Mouse (Mus musculus) spleen, postnatal 14 days (tissue): Measurements from ENCODE around the gene Itga8.

Experiments used
- DNase-seq, 2 experiments: peaks; one replicate each; pipeline ENCODE4 v3.0.0; 2021 to 2022; ENCODE audit warnings: low spot score in 2 of 2

Gene Itga8

DNA sequence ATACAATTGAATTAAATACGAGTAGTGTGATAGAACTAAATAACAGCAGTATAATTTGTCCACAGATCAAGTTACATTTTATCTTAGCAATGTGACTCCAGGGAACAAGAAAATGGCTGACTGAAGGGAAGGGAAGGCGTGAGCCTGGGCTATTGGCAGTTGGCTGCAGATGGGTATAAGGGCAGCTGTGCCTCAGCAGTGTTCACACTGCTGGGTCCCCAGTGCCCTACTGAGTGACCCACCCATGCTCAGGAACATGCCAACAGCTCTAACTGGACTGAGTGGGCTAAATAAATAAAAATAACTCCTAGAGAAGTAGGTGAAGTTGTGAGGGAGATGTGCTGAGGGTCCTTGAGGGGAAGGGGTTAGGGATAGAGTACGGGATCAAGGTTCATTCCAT lies 103.5 kb downstream of the Itga8 start:
- no peak for DNase-seq

DNA sequence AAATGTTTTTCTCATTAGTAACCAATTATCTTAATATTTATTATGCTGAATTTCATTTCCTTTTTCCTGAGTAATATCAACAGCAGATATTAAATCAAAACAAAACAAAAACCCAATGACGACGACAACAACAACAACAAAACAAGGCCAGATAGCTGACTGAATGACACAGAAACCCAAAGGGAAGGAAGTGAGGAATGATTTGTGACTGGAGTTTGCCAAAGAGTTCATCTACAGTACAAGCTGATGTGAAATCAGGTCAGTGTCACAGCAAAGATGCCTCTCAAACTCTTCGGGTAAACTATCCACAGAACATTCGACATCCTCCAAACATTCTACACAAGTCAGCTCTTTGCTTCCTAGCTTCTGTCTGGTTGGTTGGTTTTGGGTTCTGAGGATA lies 104.0 kb downstream of the Itga8 start:
- no peak for DNase-seq

DNA sequence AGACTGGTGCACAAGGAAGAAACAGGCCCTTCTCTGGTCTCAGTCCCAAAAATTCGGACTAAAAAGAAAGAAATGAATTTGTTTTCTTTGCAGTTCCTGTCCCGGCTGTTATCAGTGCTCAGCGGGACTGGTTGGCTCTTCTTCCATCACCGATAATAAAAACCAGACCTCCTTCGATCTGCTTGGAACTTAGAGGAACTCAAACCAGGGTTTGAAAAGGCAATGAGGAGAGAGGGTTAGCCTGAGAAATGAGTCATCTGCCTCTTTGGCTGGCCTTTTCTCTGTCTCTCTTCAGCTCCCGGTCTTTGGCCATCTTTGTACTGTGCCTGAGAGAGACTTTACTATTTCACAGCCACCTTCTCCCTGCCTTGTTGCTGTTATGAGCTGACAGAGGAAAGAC lies 112.7 kb downstream of the Itga8 start:
- no peak for DNase-seq

DNA sequence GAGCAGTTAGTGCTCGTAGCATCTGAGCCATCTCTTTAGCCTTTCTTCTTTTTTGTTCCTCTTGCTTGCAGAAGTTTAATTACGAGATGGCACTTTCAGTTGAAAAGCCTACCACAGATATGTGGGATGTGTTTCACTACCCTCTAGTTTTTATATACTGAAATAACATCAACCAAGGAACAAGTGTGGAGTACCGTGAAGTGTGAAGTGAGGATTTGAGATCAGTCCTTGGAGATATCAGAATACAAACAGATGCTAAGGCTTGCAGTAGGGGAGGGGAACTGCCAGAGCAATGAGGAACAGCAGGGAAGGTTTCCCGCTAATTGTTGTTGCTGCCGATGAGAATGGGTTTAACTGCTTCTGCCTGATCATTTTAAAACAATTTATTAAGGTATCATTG lies 114.1 kb downstream of the Itga8 start:
- no peak for DNase-seq

DNA sequence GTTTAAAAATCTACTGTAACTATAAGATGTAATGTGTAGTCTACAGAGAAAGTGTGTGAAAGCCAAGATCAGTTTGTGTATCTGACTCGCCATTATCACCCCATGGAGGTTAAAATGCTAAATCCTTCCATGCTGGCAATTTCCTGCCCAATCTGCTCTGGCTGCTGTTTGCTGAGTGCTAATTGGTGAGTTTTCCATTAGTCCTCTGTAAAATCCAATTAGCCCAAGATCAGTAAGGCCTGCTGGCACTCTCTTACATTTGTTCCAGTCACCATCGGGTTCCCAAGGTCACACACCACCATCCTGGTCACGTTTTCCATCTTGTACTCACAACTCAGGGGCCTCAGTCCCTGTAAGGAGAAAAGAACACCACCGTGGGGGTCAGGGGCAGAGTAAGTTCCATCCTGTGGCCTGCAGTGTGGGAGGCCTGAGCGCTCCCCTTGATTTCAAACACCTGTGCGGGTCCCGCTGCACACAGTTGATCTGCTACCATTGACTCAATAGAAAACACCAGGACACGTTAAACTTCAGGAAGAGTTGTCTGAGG lies 119.2 kb downstream of the Itga8 start:
- DNase-seq, result no peak

DNA sequence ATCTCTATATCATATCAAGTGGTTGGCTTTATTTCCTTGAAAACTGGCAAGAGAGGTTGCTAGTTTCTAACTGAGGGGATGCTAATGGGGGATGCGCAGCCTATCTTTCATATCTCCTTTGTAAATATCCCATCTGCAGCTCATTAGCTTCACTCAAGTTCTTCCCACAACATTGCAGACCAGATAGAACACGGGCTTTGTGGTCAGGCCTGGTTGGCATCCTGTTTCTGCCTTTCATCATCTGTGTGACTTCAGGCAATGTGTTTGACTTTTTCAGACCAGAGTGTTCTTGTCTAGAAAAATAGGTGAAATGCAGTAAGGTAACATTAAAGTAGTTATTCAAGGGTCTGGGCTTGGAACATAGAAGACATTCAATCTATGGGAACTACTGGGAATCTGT lies 121.1 kb downstream of the Itga8 start:
- no peak for DNase-seq

DNA sequence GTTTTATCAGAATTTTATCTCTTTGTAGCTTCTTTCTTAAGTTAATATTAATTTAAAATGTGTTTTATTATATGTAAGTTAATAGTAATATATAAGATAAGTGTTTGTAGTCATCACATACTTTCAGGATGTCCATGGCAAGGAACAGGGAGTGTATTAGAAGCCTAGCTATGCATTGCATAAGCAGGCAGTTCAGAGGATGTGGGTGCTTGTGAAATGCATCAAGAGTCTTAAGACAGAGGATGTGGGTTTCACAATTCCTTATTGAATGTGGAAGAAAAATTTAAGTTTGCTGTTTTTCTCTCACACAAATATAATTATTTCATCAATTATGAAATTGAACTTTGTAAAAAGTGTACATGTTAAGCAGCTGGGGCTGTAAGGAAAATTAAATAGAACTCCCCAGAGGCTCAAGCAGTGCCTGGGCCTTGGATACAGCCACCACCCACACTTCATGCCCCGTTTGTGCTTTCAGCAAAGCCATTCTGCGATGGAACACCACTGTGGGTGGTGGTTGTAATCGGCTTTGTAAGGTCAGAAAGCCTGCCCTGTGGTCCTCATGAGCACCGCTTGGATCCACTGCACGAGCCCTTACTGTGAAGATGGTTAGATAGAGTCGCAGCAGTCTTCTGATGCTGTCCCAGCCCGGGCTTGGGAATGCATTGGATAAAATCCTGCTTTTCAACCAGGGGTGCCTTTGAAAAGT lies 126.8 kb downstream of the Itga8 start:
- DNase-seq, result no peak

DNA sequence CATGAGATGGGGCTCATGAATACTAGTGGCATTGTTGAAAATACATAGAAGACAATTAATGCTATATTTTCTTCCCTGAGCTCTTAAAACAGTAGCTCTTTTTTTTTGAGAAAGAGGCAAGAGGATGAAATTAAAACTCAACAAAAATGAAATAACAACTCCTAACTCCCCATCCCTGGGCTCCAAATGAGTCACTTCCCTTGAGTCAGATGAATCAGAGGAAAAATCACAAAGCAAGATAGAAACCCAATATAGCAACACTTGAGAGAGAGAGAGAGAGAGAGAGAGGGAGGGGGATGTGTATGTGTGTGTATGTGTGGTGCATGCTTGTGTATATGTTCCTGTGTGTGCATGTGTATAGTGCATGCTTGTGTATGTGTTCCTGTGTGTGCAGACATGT lies 131.5 kb downstream of the Itga8 start:
- DNase-seq, result no peak

DNA sequence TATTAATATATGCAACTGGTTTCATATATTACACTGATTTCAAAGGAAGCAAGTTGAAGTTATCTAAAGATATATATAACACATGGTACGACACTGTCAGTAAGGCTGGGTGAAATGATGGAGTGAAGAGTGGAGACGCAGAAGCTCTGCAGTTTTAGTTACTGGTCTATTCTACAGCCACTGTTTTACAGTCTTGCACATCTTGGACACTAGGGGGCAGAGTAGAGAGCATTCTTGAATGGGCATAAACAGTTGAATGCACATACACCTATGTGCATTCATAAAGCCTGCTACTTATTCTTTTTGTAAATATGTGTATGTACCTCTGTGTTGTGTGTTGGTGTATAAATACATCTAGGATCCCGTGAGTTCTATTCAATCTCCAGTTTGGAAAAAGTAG lies 141.2 kb downstream of the Itga8 start:
- peak in 1 of 2 experiments; percentile 14 for DNase-seq

DNA sequence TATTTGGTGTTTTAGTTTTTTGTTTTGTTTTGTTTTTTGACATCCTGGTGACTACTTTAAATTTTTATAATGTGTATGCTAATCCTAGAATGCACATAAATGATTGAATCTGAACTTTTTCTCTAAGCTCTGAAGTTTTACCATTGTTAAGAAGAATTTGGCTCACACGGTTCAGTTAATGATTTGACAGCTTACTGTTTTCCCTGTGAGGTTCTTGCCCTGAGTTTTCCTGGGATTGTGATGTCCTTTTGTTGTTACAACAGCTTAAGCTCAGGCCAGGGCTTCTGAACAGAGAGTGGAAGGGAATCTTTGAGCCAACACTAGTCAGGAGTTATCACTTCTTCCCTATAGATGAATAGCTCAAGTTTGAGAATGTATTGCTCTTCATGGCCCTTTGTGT lies 144.7 kb downstream of the Itga8 start:
- no peak for DNase-seq

DNA sequence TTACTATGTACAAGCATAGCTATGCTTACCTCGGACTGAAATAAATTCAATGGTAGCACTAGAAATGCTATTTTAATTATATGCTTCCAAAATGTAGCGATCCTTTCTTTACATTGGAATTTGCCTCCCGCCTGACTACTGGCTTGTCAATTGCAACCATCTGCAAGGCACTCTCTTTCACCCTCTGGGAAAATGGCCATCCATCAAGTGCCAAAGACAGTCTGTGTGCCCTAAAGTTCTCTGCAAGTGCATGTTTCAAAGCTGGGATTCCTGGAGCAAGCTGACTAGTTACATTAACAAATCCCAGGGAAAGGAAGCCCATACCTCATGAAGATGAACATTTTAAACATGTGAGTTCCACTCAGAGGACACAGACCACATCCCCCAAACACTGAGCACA lies 145.3 kb downstream of the Itga8 start:
- DNase-seq, result no peak

DNA sequence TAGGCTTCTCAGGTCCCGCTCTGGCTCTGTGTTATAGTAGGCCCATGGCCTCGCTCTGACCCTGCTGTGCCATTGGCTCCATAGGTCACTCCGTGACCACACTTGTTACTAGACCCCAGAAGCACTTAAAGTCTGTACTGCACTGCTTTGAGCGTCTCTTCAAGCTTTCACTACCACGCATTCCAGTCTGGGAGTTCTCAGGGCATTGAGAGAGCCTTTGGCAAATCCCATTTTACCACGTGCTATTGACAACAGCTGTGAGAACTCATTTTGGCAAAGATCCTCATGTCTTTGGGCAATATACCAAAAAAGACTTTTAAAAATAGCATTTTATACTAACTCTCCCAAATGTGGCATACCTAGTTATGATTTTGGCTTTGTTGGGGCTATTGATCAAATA lies 147.0 kb downstream of the Itga8 start:
- no peak for DNase-seq

DNA sequence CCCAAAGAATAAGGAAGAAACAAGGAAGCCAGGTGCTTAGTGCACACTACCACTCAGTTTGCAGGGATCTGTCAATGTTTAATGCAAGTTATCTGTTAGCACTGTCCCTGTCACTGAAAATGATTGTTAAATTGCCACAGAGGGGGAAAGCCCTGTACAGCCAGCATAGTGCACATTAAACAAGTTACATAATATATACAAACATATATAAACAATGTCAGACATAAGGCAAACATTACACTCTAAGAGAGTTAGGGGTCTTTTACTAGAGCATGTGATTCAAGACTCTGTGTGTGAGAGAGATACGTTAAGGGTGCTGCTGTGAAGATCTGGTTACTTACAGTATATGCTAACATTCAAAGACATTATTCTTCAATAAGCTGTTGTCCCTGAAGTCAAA lies 148.2 kb downstream of the Itga8 start:
- no peak for DNase-seq

DNA sequence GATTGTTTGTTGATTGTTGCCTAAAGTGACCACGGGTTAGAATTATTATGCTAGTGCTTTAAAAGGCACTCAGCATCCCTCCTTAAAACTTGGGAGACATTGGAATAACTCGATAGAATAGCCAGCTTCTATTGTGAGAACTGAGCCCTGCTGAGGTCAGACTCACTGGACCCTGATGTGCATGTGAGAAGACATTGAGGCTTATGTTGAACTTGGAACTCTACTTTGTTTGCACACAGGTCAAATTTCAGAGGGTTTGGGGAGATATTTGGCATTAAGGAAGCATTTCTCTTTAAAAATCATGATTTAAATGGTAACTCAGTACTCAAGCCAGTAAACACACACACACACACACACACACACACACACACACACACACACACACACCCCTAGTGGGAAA lies 153.8 kb downstream of the Itga8 start:
- no peak for DNase-seq

DNA sequence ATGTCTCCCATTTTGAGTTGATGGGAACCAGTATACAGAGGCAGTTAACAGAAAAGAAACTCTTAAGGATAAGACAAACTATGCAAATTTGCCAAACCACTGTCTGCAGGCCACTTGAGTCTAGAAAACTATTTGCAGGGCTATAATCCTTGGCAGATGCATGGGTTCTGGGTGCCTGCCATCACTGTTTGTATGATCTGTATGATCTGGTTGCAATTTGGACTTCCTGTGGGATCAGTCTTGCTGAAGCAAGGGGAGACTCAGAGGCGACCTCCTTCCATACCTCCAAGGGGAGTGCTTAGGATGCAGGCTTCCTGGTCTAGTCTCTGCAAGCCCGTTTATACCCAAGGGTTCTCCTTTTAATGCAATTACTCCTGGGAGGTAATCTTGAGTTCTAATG lies 155.1 kb downstream of the Itga8 start:
- no peak for DNase-seq

DNA sequence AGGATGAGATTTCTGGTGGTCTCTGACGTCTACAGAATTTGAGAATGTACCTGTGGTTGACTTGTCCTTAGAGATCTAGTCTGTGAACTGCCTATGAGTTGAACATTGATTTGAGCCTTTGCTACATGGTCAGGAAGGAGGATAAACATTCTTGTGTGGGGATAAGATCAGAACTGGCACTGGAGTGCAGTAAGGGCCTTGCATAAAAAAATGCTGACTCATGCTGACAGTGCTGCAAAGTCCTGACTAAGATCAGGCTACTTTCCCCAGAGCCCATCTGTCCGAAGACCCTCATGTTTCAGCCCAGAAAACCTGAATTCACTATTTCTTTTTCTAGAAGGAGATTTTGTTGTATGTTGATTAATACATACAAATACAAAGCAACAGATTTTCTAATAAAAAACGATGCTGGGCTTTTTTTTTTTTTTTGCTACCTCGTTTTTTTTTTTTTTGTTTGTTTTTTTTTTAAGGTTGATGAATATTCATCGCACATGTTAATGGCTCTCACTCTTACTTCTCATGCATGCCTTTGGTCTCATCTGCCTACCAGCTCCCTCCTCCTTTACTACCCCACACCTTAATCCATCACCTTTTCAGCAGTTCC lies 162.9 kb downstream of the Itga8 start:
- DNase-seq, result no peak

DNA sequence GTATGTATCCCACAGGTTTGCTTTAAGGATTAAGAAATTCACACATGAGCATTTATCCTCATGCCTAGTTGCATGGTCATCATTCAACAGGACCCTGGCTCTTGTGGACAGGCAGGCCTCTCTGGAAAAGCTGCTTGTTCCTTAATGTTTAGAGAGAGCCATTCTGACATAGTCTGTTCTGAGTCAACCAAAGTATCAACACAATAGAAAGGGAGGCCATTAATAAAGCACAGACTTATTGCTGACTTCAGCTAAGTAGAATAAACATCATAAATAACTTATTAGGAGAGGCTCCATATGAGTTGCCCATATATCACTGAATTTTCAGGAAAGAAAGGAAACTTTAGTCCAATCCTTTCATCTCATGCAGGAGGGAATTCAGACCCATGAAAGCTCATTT lies 175.1 kb downstream of the Itga8 start:
- no peak for DNase-seq

DNA sequence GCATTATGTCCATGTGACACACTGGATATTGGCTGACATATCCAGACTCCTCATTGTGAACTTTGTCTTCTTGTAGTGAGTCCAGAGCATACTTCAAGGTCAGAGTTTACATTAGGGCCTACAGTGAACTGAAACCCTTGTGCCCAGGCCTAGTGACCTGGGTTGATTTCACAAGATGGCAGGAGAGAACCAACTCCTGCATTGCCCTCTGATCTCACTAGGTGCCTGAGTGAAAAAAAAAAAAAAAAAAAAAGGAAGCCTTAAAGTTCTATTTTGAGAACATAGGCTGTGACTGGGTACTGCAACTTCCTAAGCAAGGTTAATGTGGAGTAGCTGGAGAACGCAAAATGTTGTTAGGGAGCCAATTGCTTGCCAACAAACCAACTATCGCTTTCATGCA lies 186.2 kb downstream of the Itga8 start:
- no peak for DNase-seq

DNA sequence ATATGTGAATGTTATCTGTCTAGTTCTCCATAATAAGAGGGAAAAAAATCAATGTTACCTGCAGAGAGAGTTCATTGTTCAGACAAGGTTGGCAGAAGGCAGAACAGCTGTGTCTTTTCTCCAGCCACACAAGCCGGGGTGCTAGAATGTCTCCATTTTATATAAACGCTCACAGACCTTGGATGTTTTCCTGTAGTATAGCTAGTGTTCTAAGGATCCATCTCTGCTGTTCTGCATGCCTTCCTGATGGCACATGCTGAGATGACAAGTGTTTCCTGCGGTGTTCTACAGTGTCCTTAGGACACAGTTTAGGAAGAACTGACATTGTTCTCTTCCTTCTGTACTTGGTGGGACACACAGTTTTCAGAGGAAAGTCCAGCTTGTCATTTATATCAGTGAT lies 192.4 kb downstream of the Itga8 start:
- DNase-seq, result no peak

DNA sequence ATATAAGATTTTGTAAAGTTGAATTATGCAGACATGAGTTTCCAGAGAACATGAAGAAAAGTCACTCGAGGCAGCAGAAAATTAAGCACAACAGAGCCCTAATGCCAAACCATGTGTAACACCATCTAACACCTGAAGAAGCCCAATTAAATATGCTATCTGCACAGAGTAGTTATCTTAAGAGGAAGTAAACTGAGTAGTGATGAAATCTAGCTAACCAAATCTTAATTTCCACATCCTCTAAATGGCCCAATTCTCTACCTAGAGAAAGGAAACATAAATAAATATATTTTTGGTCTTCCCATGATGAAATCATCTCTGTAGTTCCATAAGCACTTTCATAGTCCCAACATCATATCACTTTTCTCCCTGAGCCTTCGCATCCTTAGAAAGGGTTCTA lies 193.4 kb downstream of the Itga8 start:
- no peak for DNase-seq

DNA sequence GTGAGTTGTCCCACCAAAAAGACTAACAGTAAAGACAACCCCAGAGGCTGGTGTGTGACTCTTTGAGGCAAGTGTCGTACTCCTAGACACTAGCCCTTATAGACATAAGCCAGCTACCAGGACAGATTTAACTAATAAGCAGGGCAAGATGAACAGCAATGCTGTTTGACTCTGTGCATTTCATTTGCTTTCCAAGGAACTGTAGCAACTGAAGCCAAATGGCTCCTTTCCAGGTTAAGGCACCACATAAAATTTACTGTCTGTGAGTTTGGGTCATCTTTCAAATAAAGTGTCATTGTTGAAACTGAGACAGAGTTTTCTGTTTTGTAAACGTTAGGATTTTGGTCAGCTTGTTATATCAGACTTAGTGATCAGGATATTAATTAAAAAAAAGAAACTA lies 194.5 kb downstream of the Itga8 start:
- no peak for DNase-seq

DNA sequence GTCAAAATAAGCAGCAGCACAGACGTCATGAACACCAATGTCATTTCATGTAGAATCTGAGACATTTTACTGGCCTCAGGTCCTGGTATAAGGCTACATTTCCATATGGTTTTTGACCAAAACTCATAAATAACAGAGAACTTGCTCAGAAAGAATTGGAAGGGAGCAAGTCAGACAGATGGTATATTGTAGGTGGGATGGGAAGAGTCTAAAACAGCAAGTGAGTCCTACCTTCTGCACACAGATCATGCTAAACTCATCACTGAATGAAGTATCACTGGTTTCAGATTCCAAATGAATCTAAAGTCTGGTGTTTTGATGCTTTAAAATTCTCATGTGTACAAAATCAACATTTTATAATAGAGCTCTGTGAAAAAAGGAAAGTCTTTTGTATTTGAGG lies 198.5 kb downstream of the Itga8 start:
- DNase-seq, result no peak

DNA sequence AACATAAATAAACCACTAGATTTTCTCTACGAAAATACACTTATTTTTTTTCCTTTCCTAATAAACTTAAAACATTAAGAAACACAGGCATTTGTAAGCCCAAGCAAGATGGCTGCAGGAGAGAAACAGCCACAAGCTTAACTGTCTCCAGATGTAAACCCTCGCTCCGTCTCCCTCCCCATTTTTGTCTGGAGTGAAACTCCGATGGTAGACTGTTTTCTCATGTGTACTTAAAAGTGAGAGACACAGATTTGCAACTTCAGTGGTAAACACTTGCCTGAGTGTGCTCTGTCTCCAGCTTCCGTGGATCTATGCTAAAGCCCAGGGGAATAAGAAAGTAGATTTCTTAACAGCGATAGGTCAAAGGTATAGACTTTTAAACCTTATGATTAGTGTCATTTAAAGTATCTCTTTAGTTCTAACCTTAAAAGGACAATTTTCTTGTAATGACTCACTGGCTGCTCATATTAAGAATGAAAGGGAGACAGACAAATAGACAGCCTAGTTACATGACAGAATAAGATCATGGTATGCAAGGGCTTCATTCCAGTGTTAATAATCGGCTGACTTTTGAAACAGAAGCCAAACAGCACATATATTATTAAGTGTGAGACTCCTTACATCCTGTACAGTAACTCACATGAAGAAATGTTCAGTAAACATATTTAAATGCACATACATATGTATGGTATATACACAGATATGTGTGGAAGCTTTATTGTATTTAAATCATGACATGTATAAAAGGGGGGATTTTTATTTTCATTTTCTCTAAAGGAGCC lies 209.3 kb downstream of the Itga8 start:
- DNase-seq, result no peak
